Mouse (Mus musculus) spleen, adult 18-20 months (tissue): ENCODE measurements around the gene Pxylp1.
A peak's percentile ranks its signal among the peaks of the same experiment; 100 is the strongest.

ENCODE experiments used
- DNase-seq, 2 experiments: peaks; one replicate each; pipeline ENCODE4 v3.0.0; 2022; ENCODE audit warnings: mixed read lengths in 2 of 2

Gene Pxylp1

GRCm38 (mm10) chr9:96818822-96819481 is 73.5 kb downstream of the Pxylp1 start:
- no peak for DNase-seq

DNA sequence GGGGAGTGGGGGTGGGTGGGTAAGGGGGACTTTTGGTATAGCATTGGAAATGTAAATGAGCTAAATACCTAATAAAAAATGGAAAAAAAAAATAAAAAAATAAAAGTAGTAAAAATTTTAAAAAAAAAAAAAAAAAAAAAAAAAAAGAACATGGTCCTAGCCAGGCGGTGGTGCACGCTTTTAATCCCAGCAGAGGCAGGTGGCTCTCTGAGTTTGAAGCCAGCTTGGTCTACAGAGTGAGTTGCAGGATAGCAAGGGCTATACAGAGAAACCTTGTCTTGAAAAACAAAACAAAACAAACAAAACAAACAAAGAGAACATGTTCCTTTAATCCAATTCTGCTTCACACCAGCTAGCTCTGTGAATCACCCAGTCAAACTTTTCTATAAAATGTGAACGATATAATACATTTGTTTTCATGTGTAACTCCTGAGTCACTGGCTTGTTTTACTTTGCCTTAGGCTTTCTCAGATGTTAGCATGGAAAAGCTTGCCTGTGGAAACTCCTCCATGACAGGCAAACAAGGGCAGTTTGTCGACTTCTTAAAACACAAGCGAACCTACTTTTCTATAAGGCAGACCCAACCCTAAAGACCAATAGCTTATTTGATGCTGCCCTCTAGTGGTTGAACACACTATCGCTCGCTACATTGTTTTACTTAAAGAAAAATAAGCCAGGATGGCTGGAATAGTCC is 74.2 kb downstream of the Pxylp1 start:
- peak in 1 of 2 experiments; percentile 38 for DNase-seq

- no peak for DNase-seq
These were observed 80.5 kb downstream of the Pxylp1 start for GRCm38 (mm10) chr9:96811996-96812395.

DNA sequence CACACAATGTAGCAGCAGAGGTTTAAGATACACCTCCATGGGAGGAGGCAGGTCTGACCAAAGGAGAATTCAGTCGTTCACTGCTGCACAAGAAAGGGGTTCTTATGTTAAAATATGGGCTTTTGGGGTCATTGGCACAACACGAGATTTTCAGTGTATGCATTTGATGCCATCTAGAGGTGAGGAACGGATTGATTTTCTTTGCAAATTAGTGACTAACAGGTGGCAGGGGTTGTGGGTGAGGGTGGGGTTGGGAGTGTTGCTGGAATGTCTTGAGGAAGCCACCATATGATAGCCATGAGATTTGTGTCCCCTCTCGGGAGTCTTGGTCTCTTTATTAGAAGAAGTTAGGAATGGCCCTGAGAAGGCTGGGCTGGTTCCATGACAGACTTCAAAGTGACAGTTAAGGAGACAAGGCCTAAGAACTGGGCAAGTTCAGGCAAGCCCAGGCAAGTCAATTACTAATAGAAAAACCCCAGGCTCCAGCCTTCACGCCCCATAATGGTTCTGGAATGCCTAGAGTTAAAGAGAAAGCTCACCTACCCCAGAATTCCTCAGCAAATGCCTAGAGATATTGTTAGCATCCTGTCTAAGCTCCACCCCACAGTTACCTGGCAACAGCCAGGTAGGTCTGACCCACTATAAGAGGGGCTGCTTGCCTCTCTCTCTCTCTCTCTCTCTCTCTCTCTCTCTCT is 92.2 kb downstream of the Pxylp1 start:
- no peak for DNase-seq

GRCm38 (mm10) chr9:96797311-96797710 is 95.2 kb downstream of the Pxylp1 start:
- DNase-seq = no peak

DNA sequence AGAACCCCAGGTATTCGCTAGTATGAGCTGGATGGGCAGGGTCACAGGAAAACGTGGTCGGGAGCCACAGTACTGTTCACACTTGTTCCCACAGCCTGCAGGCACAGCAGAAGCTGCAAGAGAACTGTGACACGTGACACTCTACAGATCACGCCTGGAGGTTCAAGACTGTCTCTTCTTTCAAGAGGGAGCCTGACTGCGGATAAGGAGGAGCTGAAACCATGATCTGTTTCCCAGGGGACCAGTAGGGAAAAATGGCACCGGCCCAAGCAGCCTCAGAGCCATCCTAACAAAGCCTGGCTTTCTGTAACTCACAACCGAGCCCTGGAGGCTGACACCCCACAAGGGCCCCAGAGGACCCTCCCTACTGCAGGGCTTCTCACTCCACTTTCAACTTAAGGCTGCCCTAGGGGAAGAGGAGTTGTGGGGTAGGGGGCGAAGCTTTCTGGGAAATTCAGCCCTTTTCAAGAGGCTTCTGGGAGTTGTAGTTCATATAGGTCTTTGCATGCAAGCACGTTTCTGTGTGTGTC is 97.0 kb downstream of the Pxylp1 start:
- peak in 1 of 2 experiments; percentile 9 for DNase-seq

DNA sequence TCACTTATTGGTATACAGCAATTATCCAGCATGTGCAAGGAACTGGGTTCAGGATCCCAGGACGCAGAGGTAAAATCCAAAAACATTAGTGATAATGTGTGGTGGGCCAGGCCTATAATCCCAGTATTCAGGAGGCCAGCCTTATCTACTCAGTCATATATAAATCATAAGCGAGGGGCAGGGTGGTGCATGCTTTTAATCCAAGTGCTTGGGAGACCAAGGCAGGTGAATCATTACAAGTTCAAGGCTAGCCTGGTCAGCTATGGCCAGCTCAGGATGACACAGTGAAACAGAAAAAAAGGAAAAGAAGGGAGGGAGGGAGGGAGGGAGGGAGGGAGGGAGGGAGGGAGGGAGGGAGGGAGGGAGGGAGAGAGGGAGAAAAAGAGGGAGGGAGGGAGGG is 97.9 kb downstream of the Pxylp1 start:
- DNase-seq = no peak

DNA sequence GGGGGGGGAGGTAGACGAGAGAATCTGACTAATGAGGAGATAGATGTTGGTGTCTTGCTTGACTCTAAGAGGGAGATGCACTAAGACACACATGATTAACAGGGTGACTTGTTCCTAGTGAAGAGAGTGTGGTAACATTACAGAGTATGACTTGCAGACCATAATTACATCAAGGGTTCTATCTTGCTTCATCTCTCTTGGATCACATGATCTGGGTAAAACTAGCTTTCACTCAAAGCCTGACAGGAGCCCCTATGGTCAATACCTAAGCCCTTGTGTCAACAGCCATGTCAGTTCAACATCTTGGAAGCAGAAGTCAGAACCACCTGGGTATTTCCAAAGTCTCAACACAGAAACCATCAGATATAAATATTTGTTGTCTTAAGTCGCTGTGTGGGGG is 99.9 kb downstream of the Pxylp1 start:
- DNase-seq = no peak

GRCm38 (mm10) chr9:96790389-96791007 is 102.0 kb downstream of the Pxylp1 start:
- DNase-seq = no peak

GRCm38 (mm10) chr9:96789906-96790305 is 102.6 kb downstream of the Pxylp1 start:
- DNase-seq = no peak

GRCm38 (mm10) chr9:96787797-96788196 is 104.7 kb downstream of the Pxylp1 start:
- no peak for DNase-seq

DNA sequence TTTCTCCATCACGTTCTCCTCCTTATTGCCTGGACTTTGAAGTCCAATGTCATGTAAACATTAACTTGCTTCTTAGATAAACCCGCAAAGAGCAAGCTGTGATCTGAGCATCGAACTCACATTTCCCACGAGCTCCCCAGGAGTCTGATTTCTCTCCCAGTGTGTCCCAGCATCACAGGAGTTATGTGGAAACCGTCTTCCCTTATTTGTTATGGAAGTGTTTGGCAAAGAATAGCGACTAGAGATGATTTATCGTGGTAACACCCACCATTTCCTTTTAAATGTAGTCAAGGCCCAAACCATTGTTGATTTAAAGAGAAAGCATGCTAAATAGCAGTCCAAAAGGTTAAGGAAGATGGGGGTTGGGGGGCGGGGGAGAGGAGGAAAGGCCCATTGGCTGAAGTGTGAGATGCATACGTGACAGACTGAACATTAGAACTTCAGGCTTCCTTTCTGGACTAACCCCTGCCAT is 106.6 kb downstream of the Pxylp1 start:
- no peak for DNase-seq

GRCm38 (mm10) chr9:96785187-96785586 is 107.3 kb downstream of the Pxylp1 start:
- DNase-seq = no peak

- no peak for DNase-seq
These were observed 108.8 kb downstream of the Pxylp1 start for GRCm38 (mm10) chr9:96783667-96784066.

- DNase-seq = no peak
These were observed 109.2 kb downstream of the Pxylp1 start for GRCm38 (mm10) chr9:96783258-96783657.

- no peak for DNase-seq
These were observed 110.4 kb downstream of the Pxylp1 start for GRCm38 (mm10) chr9:96782062-96782461.
